Mouse (Mus musculus): ENCODE data around the gene Cyp2u1. TPM values are rescaled to one million over a fixed set of nuclear protein-coding genes. Genes with fewer than 3 reads are reported as not detected.
A peak's percentile ranks its signal among the peaks of the same experiment; 100 is the strongest.

The Cyp2u1 gene
- total and polyA plus RNA-seq, 2 experiments from 2014 or later, result 14.5 to 24.5 TPM

DNA sequence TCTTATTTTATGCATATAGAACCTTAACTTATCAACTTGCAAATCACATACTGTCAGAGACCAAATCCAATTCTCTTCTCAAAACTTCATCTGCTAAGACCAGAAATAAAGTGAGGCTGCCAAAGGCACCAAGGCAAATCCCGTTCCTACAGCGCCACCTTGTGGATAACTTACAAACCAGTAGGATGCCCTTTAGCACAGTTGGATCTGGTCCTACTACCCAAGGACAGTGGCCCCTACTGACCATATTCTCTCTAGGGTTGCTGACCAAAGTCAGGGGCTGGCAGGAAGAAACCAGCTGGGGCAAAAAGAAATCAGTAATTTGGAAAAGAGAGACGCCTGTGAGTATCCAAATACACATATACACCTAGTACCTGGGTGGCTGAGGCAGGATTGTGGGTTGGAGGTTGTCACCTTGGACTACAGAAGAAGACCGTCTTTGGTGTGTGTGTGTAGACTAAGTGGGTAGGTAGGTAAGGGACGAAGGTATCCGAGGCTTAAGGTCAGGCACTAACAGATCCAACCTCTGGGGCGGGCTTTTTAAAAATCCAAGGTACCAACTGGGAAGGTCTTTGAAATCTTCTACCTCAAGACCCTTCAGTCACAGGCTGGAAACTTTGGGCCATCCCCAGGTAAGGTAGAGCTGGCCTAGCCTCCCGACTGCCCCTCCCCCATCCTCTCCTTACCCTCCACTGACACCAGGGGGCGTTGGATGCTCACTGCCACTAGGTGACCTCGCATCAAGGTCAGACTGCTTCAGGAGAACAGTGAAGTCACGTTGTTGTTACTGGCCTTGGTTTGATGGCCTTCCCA lies 57.1 kb downstream of the Cyp2u1 start:
- ATAC-seq, result peak; percentile 81

More for the DNA sequence above, 57.1 kb downstream of the Cyp2u1 start:
- Histone ChIP-seq H3K27me3 (ENCODE audit: insufficient read depth, low read length) (no peaks in the 10 kb centered on the region), H3K36me3 (ENCODE audit: insufficient read depth, low read length) (no peaks in the 10 kb centered on the region; the same call in 1 of the 2 replicates), H3K4me3 (ENCODE audit: low read length) (no peak overlapping the region), H3K9ac (replicated peaks; ENCODE audit: low read length) (no peak overlapping the region), H3K27ac (no peak overlapping the region), H3K9me3 (ENCODE audit: low read length) (no peaks in the 10 kb centered on the region), H3K4me2 (ENCODE audit: low read depth, low read length) (no peak overlapping the region), H3K4me1 (ENCODE audit: insufficient read depth, low read length) (0 out of 2 replicates have a peak, but pooled peaks cover 4% of the 10 kb centered on the region)
- DNase-seq (ENCODE audit: low spot score), result peak; percentile 91
- WGBS, result 61% methylated on average over 11 of the region's 11 CpGs
- peak; percentile 94 for TF ChIP-seq CTCF (IDR thresholded peaks at IDR 0.05; ENCODE audit: low read depth)

Other genes with a start within 250 kb of the Cyp2u1 start
- 5.6 and 7.2 TPM in 2 replicates for gene Lef1, start 192.8 kb downstream of the Cyp2u1 start, total RNA-seq (2014; rRNA removed)
- 6.4 and 7.2 TPM in 2 replicates for gene Lef1, start 192.8 kb downstream of the Cyp2u1 start, polyA plus RNA-seq (2015; fragmentation: Nextera tagmentation; extraction: Ambion mirVana)
- gene Hadh, start 31.1 kb downstream of the Cyp2u1 start, total RNA-seq (2014; rRNA removed), result 25.0 and 27.6 TPM in 2 replicates
- gene Hadh, start 31.1 kb downstream of the Cyp2u1 start, polyA plus RNA-seq (2015; fragmentation: Nextera tagmentation; extraction: Ambion mirVana), result 46.3 and 50.9 TPM in 2 replicates
- 2.8 and 3.9 TPM in 2 replicates for gene Sgms2, start 188.2 kb upstream of the Cyp2u1 start, total RNA-seq (2014; rRNA removed)
- 3.8 and 4.2 TPM in 2 replicates for gene Sgms2, start 188.2 kb upstream of the Cyp2u1 start, polyA plus RNA-seq (2015; fragmentation: Nextera tagmentation; extraction: Ambion mirVana)